Mouse (Mus musculus) ES-E14 (cell line): ENCODE measurements around the gene Zfyve28.

Experiments
- CHD2 ChIP-seq: IDR thresholded peaks from 2 replicates; pipeline ENCODE4 v1.6.1; 2014; ENCODE audit warnings: mild to moderate bottlenecking, low read depth, low read length, inconsistent platforms
- HCFC1 ChIP-seq: IDR thresholded peaks from 2 replicates; pipeline ENCODE4 v1.6.1; 2012; ENCODE audit warnings: low read length, inconsistent platforms, borderline replicate concordance; ENCODE audit not compliant: insufficient read depth
- MAFK ChIP-seq: IDR thresholded peaks from 2 replicates; pipeline ENCODE4 v1.6.1; 2014; ENCODE audit warnings: mild to moderate bottlenecking, low read depth, low read length, inconsistent platforms; ENCODE audit not compliant: insufficient read depth
- ZC3H11A ChIP-seq: IDR thresholded peaks from 2 replicates; pipeline ENCODE4 v1.6.1; 2012; ENCODE audit warnings: low read depth, mild to moderate bottlenecking, inconsistent platforms, low read length, borderline replicate concordance
- ZNF384 ChIP-seq: IDR thresholded peaks from 2 replicates; pipeline ENCODE4 v1.6.1; 2012; ENCODE audit warnings: low read depth, low read length, inconsistent platforms

DNA sequence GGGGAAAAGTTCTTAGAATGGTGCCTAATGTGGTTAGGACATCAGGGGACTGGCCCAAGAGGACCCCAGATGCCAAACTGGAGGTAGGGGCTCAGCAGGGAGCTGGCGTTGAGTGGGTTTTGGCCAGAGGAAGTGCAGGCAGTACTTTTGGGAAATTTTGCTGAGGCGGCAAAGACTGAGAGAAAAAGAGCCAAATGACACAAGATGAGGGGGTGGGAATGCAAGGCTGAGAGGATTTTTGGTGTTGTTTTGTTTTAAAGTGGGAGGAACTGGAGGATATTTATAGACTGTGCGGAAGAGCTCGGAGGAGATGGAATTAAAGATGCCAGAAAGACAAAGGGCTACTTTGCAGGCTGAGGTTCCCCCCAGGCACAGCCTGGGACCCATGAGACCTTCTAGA lies 117.5 kb downstream of the Zfyve28 start:
- no peak for TF ChIP-seq ZNF384
- no peak for TF ChIP-seq ZC3H11A
- peak; percentile 75; the same call in 1 of the 2 replicates for TF ChIP-seq MAFK
- no peak for TF ChIP-seq CHD2
- no peak for TF ChIP-seq HCFC1
